Mouse (Mus musculus) kidney, adult 2 months (tissue): ENCODE data around the gene Ssr2.

Source experiments
- CTCF ChIP-seq: fragments of 200-500 bp; conservative IDR thresholded peaks from 2 replicates; pipeline ENCODE4 v1.5.1; 2011; ENCODE audit warnings: low read depth, mild to moderate bottlenecking, control low read depth, low read length, moderate library complexity, mixed read lengths; ENCODE audit not compliant: insufficient read depth, insufficient read length
- POLR2A ChIP-seq: fragments of 200-500 bp; IDR thresholded peaks from one replicate; pipeline ENCODE4 v1.6.1; 2011; ENCODE audit warnings: low read depth, low read length, control low read depth

DNA sequence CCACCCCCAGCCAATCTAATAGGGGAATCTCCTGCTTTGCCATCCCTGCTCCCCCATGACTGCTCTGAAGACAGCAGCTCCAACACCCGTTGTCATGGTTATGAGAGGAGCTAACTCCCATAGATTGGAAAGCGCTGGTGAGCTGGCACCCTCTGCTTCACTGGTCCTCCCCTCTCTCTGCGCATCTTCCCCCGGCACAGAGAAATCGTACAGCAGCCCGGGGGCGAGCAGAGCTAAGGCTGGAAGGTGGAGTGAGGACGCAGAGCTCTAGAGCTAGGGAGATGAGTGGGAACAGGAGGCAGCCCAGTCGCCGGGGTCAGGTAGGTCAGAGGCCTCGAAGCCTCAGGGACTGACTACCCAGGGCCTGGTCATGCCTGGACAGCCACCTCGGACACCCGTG is 53.6 kb downstream of the Ssr2 start:
- TF ChIP-seq CTCF (no peak), POLR2A (no peak)
